Mouse (Mus musculus): ENCODE measurements around the gene Cry1. TPM values are rescaled to one million over a fixed set of nuclear protein-coding genes. Genes with fewer than 3 reads are reported as not detected.

Cry1 gene
- polyA plus RNA-seq, 1 experiment from 2014 or later, result 40.3 TPM

DNA sequence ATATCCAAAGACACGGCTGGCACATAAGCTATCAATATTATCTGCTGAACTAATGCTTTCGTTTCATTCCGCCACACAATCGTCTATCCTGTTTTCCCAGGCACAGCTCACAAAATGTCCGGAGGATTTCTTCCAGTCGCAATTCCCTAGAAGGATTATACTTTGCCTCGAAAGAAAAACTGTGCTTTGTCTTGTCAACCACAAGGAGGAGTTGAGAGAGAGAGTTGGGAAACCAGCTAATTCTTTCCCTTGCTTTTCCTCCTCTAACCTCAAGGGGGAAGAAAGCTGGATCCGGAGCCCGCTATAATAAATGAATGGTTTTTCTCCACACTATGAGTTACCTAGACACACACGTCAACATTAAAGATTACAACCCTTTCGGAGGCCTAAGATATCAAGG, 1.2 kb downstream of the Cry1 start:
- Histone ChIP-seq H3K36me3 (ENCODE audit: control insufficient read depth, insufficient read depth, low read length) (no peaks in the 10 kb centered on the region), H3K4me3 (replicated peaks; ENCODE audit: low read depth, low read length) (peak overlapping the region; percentile 92), H3K27ac (replicated peaks; ENCODE audit: low read depth, low read length) (peak overlapping the region; percentile 90), H3K9me3 (ENCODE audit: control insufficient read depth, low read length) (no peaks in the 10 kb centered on the region), H3K4me1 (ENCODE audit: control insufficient read depth, insufficient read depth, low read length) (peaks cover 10% of the 10 kb centered on the region), H3K4me2 (ENCODE audit: low read length) (peak overlapping the region; percentile 99), H3K27me3 (ENCODE audit: control insufficient read depth, insufficient read depth, low read length) (no peaks in the 10 kb centered on the region), H3K9ac (replicated peaks; ENCODE audit: low read length) (no peak overlapping the region; the same call in 1 of the 2 replicates)
- WGBS, result 0% methylated on average over 11 of the region's 11 CpGs
- no peak for ATAC-seq (ENCODE audit: low FRiP score, low TSS enrichment)
- DNase-seq, result peak; percentile 90

DNA sequence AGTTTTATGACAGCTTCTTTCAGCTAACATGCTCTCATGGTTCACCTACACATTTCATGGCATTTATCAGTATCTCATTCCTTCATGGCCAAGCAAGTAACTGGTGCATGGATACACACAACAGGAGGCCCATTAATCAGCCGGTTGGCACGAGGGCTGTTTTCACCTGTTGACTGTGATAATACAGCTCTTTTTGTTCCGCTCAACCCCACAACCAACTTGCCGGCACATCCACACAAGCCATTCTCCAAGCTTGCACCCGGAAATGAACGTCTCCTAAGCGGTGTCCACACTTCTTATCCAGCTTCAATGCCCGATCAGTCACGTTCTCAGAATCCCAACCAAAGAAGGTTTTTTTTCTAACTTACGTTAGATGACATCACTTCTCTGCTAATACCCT, 2.1 kb downstream of the Cry1 start:
- ATAC-seq (ENCODE audit: low FRiP score, low TSS enrichment) (no peak), DNase-seq (no peak)
- no peaks in the 10 kb centered on the region for H3K9me3 ChIP-seq (ENCODE audit: control insufficient read depth, low read length)
- H3K9ac ChIP-seq (replicated peaks; ENCODE audit: low read length), result no peak overlapping the region; the same call in 1 of the 2 replicates
- H3K4me2 ChIP-seq (ENCODE audit: low read length), result peak overlapping the region; percentile 99
- WGBS, result 84% methylated on average over 10 of the region's 10 CpGs
- H3K36me3 ChIP-seq (ENCODE audit: control insufficient read depth, insufficient read depth, low read length), result no peaks in the 10 kb centered on the region
- H3K27me3 ChIP-seq (ENCODE audit: control insufficient read depth, insufficient read depth, low read length), result no peaks in the 10 kb centered on the region
- peak overlapping the region; percentile 92 for H3K4me3 ChIP-seq (replicated peaks; ENCODE audit: low read depth, low read length)
- peaks cover 10% of the 10 kb centered on the region for H3K4me1 ChIP-seq (ENCODE audit: control insufficient read depth, insufficient read depth, low read length)
- no peak overlapping the region for H3K27ac ChIP-seq (replicated peaks; ENCODE audit: low read depth, low read length)

- no peak overlapping the region for H3K4me2 ChIP-seq (ENCODE audit: low read length)
- no peak overlapping the region for H3K9ac ChIP-seq (replicated peaks; ENCODE audit: low read length)
- no peaks in the 10 kb centered on the region for H3K27me3 ChIP-seq (ENCODE audit: control insufficient read depth, insufficient read depth, low read length)
- DNase-seq (no peak), ATAC-seq (ENCODE audit: low FRiP score, low TSS enrichment) (no peak)
- H3K4me3 ChIP-seq (replicated peaks; ENCODE audit: low read depth, low read length), result no peak overlapping the region
- no peak overlapping the region for H3K27ac ChIP-seq (replicated peaks; ENCODE audit: low read depth, low read length)
- 81% methylated on average over 2 of the region's 2 CpGs for WGBS
- H3K4me1 ChIP-seq (ENCODE audit: control insufficient read depth, insufficient read depth, low read length), result no peaks in the 10 kb centered on the region
- no peaks in the 10 kb centered on the region for H3K9me3 ChIP-seq (ENCODE audit: control insufficient read depth, low read length)
- H3K36me3 ChIP-seq (ENCODE audit: control insufficient read depth, insufficient read depth, low read length), result no peaks in the 10 kb centered on the region
These were observed 8.2 kb downstream of the Cry1 start for GRCm38 (mm10) chr10:85176640-85177039.

- no peak for DNase-seq
- ATAC-seq (ENCODE audit: low FRiP score, low TSS enrichment), result no peak
- 85% methylated on average over 5 of the region's 5 CpGs for WGBS
- H3K27ac ChIP-seq (replicated peaks; ENCODE audit: low read depth, low read length), result no peak overlapping the region
- H3K9ac ChIP-seq (replicated peaks; ENCODE audit: low read length), result no peak overlapping the region
- peaks cover 6% of the 10 kb centered on the region; the same call in 1 of the 2 replicates for H3K4me1 ChIP-seq (ENCODE audit: control insufficient read depth, insufficient read depth, low read length)
- H3K27me3 ChIP-seq (ENCODE audit: control insufficient read depth, insufficient read depth, low read length), result no peaks in the 10 kb centered on the region
- no peak overlapping the region for H3K4me2 ChIP-seq (ENCODE audit: low read length)
- no peak overlapping the region for H3K4me3 ChIP-seq (replicated peaks; ENCODE audit: low read depth, low read length)
- H3K36me3 ChIP-seq (ENCODE audit: control insufficient read depth, insufficient read depth, low read length), result no peaks in the 10 kb centered on the region
- no peaks in the 10 kb centered on the region for H3K9me3 ChIP-seq (ENCODE audit: control insufficient read depth, low read length)
These were observed 19.6 kb downstream of the Cry1 start for GRCm38 (mm10) chr10:85165306-85165705.

DNA sequence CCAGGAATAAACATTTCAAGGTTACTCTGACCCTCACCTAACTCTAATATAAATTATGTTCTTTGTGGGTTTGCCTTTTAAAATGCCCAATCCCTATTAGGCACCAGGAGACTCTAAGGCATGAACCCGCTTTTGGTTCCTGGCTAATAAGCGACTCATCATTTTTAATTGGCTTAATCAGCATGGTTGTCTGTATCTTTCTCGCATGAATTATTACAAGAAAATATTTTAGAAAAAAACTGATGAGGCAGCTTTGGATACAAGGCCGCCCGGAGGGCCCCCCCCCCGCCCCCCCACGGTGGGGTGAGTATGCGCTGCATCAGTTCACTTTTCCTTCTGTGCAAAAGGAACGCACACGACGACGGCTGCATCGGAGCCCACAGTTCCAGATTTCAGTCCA, 20.1 kb downstream of the Cry1 start:
- H3K9ac ChIP-seq (replicated peaks; ENCODE audit: low read length), result no peak overlapping the region
- DNase-seq, result no peak
- no peaks in the 10 kb centered on the region for H3K27me3 ChIP-seq (ENCODE audit: control insufficient read depth, insufficient read depth, low read length)
- ATAC-seq (ENCODE audit: low FRiP score, low TSS enrichment), result no peak
- H3K4me2 ChIP-seq (ENCODE audit: low read length), result no peak overlapping the region
- no peaks in the 10 kb centered on the region for H3K36me3 ChIP-seq (ENCODE audit: control insufficient read depth, insufficient read depth, low read length)
- no peaks in the 10 kb centered on the region for H3K9me3 ChIP-seq (ENCODE audit: control insufficient read depth, low read length)
- H3K4me3 ChIP-seq (replicated peaks; ENCODE audit: low read depth, low read length), result no peak overlapping the region
- no peak overlapping the region for H3K27ac ChIP-seq (replicated peaks; ENCODE audit: low read depth, low read length)
- 90% methylated on average over 13 of the region's 13 CpGs for WGBS
- H3K4me1 ChIP-seq (ENCODE audit: control insufficient read depth, insufficient read depth, low read length), result peaks cover 6% of the 10 kb centered on the region; the same call in 1 of the 2 replicates

DNA sequence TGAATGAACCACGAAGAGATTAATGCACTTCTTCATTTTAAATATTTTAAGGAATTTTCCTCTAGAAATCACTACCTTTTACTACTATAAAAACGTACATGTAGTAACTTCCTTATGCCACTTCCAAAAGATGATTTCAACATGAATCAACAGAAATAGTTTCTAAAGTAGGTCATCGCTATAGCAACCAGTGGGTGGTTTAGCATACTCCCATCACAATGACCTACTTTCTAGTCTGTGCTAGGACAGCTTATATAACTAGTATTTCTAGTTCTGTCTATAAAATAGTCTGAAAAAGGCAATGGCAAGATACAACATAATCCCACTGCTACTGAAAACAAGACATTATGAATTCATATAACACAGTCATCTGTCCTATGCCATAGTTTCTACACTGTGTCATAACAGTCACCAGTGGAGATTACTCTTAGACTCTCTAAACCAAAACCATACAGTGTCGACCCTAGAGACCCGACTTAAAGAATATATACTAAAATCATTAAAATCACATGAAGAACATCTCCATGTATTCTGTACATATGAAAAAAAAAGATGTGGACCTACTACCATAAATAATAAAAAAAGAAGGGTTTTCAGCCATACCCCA, 23.0 kb downstream of the Cry1 start:
- H3K27me3 ChIP-seq (ENCODE audit: control insufficient read depth, insufficient read depth, low read length), result no peaks in the 10 kb centered on the region
- no peak overlapping the region for H3K9ac ChIP-seq (replicated peaks; ENCODE audit: low read length)
- WGBS, result 80% methylated on average over 5 of the region's 5 CpGs
- no peaks in the 10 kb centered on the region for H3K36me3 ChIP-seq (ENCODE audit: control insufficient read depth, insufficient read depth, low read length)
- H3K4me1 ChIP-seq (ENCODE audit: control insufficient read depth, insufficient read depth, low read length), result peaks cover 6% of the 10 kb centered on the region; the same call in 1 of the 2 replicates
- DNase-seq (peak; percentile 76), ATAC-seq (ENCODE audit: low FRiP score, low TSS enrichment) (no peak)
- peak overlapping the region; percentile 19; the same call in 1 of the 2 replicates for H3K4me2 ChIP-seq (ENCODE audit: low read length)
- 0 out of 2 replicates have a peak overlapping the region, but pooled peaks have one; percentile 38 for H3K27ac ChIP-seq (replicated peaks; ENCODE audit: low read depth, low read length)
- no peak overlapping the region for H3K4me3 ChIP-seq (replicated peaks; ENCODE audit: low read depth, low read length)
- no peaks in the 10 kb centered on the region for H3K9me3 ChIP-seq (ENCODE audit: control insufficient read depth, low read length)

GRCm38 (mm10) chr10:85159989-85160619, 24.8 kb downstream of the Cry1 start:
- H3K9me3 ChIP-seq (ENCODE audit: control insufficient read depth, low read length), result no peaks in the 10 kb centered on the region
- H3K4me3 ChIP-seq (replicated peaks; ENCODE audit: low read depth, low read length), result no peak overlapping the region
- H3K36me3 ChIP-seq (ENCODE audit: control insufficient read depth, insufficient read depth, low read length), result no peaks in the 10 kb centered on the region
- no peak overlapping the region for H3K27ac ChIP-seq (replicated peaks; ENCODE audit: low read depth, low read length)
- ATAC-seq (ENCODE audit: low FRiP score, low TSS enrichment), result no peak
- 96% methylated on average over 1 of the region's 1 CpGs for WGBS
- H3K4me2 ChIP-seq (ENCODE audit: low read length), result no peak overlapping the region
- H3K9ac ChIP-seq (replicated peaks; ENCODE audit: low read length), result no peak overlapping the region
- no peaks in the 10 kb centered on the region for H3K27me3 ChIP-seq (ENCODE audit: control insufficient read depth, insufficient read depth, low read length)
- peaks cover 6% of the 10 kb centered on the region; the same call in 1 of the 2 replicates for H3K4me1 ChIP-seq (ENCODE audit: control insufficient read depth, insufficient read depth, low read length)
- no peak for DNase-seq

DNA sequence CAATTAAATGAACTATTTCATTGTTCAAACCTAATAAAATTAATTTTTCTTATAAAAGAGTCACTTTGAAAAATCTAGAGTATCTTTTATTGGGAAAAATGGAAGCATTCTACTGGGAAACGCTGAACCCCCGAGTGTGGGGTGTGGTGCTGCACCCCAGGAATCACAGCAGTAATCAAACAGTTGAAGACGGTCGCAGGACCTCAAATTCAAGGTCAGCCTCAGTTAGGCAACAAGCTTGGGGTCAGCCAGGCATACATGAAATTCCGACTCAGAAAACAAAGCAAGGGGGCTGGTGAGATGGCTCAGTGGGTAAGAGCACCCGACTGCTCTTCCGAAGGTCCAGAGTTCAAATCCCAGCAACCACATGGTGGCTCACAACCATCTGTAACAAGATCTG, 27.4 kb downstream of the Cry1 start:
- DNase-seq (no peak), ATAC-seq (ENCODE audit: low FRiP score, low TSS enrichment) (no peak)
- H3K36me3 ChIP-seq (ENCODE audit: control insufficient read depth, insufficient read depth, low read length), result no peaks in the 10 kb centered on the region
- 88% methylated on average over 7 of the region's 7 CpGs for WGBS
- H3K9me3 ChIP-seq (ENCODE audit: control insufficient read depth, low read length), result no peaks in the 10 kb centered on the region
- no peak overlapping the region for H3K4me2 ChIP-seq (ENCODE audit: low read length)
- no peaks in the 10 kb centered on the region for H3K27me3 ChIP-seq (ENCODE audit: control insufficient read depth, insufficient read depth, low read length)
- no peak overlapping the region for H3K9ac ChIP-seq (replicated peaks; ENCODE audit: low read length)
- no peak overlapping the region for H3K27ac ChIP-seq (replicated peaks; ENCODE audit: low read depth, low read length)
- no peak overlapping the region for H3K4me3 ChIP-seq (replicated peaks; ENCODE audit: low read depth, low read length)
- H3K4me1 ChIP-seq (ENCODE audit: control insufficient read depth, insufficient read depth, low read length), result peaks cover 6% of the 10 kb centered on the region; the same call in 1 of the 2 replicates

DNA sequence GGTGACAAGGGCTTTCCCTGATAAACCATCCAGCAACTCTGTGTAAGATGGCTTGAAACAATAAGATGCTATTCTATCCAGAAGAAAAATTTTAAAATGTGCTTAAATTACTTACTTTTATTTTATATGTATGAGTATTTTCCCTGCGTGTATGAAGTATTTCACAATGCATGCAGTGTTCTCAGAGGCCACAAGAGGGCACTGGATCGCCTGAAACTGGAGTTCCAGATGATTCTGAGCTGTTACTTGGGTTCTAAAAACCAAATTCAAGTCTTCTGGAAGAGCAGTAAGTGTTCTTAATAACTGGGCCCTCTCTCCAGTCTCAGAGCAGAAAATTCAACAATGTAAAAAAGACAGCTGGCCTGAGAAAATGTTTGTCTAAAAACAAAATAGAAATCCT, 30.7 kb downstream of the Cry1 start:
- ATAC-seq (ENCODE audit: low FRiP score, low TSS enrichment) (no peak), DNase-seq (peak; percentile 85)
- no peak overlapping the region for H3K9ac ChIP-seq (replicated peaks; ENCODE audit: low read length)
- H3K4me1 ChIP-seq (ENCODE audit: control insufficient read depth, insufficient read depth, low read length), result no peaks in the 10 kb centered on the region
- H3K4me3 ChIP-seq (replicated peaks; ENCODE audit: low read depth, low read length), result no peak overlapping the region
- H3K9me3 ChIP-seq (ENCODE audit: control insufficient read depth, low read length), result no peaks in the 10 kb centered on the region
- 12% methylated on average over 2 of the region's 2 CpGs for WGBS
- H3K36me3 ChIP-seq (ENCODE audit: control insufficient read depth, insufficient read depth, low read length), result peaks cover 9% of the 10 kb centered on the region
- H3K4me2 ChIP-seq (ENCODE audit: low read length), result no peak overlapping the region
- H3K27me3 ChIP-seq (ENCODE audit: control insufficient read depth, insufficient read depth, low read length), result no peaks in the 10 kb centered on the region
- no peak overlapping the region for H3K27ac ChIP-seq (replicated peaks; ENCODE audit: low read depth, low read length)
